In the genomic region with DNA sequence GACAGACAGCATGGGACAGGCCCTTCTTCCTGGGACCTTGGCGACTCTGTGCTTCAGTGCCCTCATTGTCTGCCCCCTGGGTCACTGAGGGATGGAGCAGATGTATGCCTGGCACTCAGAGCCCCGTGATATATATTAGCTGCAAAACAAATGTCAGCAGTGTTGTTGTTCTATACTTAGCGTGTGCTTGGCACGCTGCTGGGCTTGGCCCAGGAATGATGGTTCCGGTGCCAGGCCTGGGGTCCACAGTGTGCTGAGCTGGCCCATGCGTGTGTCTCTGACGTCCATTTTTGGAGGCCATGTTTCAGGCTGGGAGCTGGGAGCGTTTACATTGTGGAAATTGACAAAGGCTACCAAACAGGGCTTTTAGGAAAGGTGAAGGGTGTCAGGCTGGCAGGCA, we compare ENCODE assay signal across 26 mouse cellular contexts. TPM values are rescaled to one million over a fixed set of nuclear protein-coding genes. Genes with fewer than 3 reads are reported as not detected.
A peak's percentile ranks its signal among the peaks of the same experiment; 100 is the strongest.
DNase-seq lines count a peak whose midpoint lies in the region; TF ChIP-seq lines count a peak whose summit lies in the region.
"Had no signal": no experiment of that assay in that cellular context is flagged by ENCODE, and none has a peak within 500 bp of the region (broad histone marks: within the 10 kb centered on the region; RNA-seq: fewer than 3 reads in every experiment).

No protein-coding gene starts in this region.

- H3K27me3 ChIP-seq in cerebellum, adult 2 months (ENCODE audit: control insufficient read depth, insufficient read depth, low read length): no peaks in the 10 kb centered on the region

- no peak for TF ChIP-seq CTCF in cerebellum, adult 2 months (IDR thresholded peaks at IDR 0.05; ENCODE audit: borderline replicate concordance, insufficient read depth, low read depth, low read length)

- peaks cover 41% of the 10 kb centered on the region for H3K4me1 ChIP-seq in cerebellum, adult 2 months (ENCODE audit: control insufficient read depth, insufficient read depth, low read length)

- no peak for TF ChIP-seq POLR2A in cerebellum, adult 2 months (IDR thresholded peaks at IDR 0.05; ENCODE audit: borderline replicate concordance, insufficient read depth, low read length)

- WGBS in cerebellum, adult 2 months: 23% methylated on average over 8 of the region's 8 CpGs

- peak; percentile 87 for DNase-seq in heart, adult 11 months
- DNase-seq in heart, postnatal 10 days: no peak
- DNase-seq in NIH3T3 (ENCODE audit: low read depth): peak; percentile 25
- DNase-seq in cerebellum, adult 2 months: peak; percentile 63 to 78
- DNase-seq in cerebellum, postnatal 25 days: peak; percentile 70 to 78
- DNase-seq in thymus, postnatal 4 days: no peak
- DNase-seq in thymus, postnatal 36 days: no peak
- DNase-seq: adrenal gland, postnatal 14 days; B cell, adult 2 months; forebrain, postnatal 0 days; gastrocnemius, postnatal 25 days; kidney, adult 8-10 months; kidney, postnatal 25 days; layer of hippocampus, postnatal 36 days; liver, embryonic 13.5 days; lung, adult 2 months; lung, postnatal 14 days; thymus, postnatal 14 days had no signal

- intact Hi-C loops in heart, postnatal 10 days (cut with DNase I): loop anchor here (1.0 to 5.0 kb wide), 2 partner anchors 11 to 145 kb away; no protein-coding TSS in a partner anchor

- no peak overlapping the region for H3K27ac ChIP-seq in cerebellum, adult 2 months (ENCODE audit: insufficient read depth, low read length)
- H3K27ac ChIP-seq: embryonic facial prominence, embryonic 10.5 days; heart, embryonic 15.5 days; intestine, embryonic 15.5 days; liver, embryonic 13.5 days; midbrain, embryonic 12.5 days had no signal

- H3K4me3 ChIP-seq in cerebellum, adult 2 months (replicated peaks; ENCODE audit: insufficient read depth, low read depth, low read length): no peak overlapping the region
- H3K4me3 ChIP-seq: embryonic facial prominence, embryonic 10.5 days; heart, embryonic 15.5 days; intestine, embryonic 15.5 days; liver, embryonic 13.5 days; midbrain, embryonic 12.5 days had no signal

RNA-seq across cellular contexts. Expression of a gene that starts 3.1 kb away (rescaled TPM):
- 1 to 10 TPM; 2.4 to 3.5 TPM for total RNA-seq in heart, postnatal 10 days (2021)
- 20.5 and 22.2 TPM in 2 replicates for polyA plus RNA-seq in cerebellum, adult 2 months (2012; rRNA removed)
- total RNA-seq: CH12.LX; MEL; monocyte, adult 5-6 weeks; neutrophil, adult 5-6 weeks had no signal
- polyA plus RNA-seq: liver, embryonic 13.5 days had no signal

Comparison
In these comparisons a context has a peak if more than half of its experiments do, and no peak if none do; other contexts are left out.
1. DNase-seq: peak in heart, adult 11 months (single experiment), NIH3T3 (single experiment), cerebellum, adult 2 months (2 of 2) and cerebellum, postnatal 25 days (2 of 2); none in heart, postnatal 10 days (0 of 2), thymus, postnatal 4 days (single experiment) and thymus, postnatal 36 days (0 of 2).